Mouse (Mus musculus) liver, postnatal 0 days (tissue): ENCODE measurements around the gene Ahsg.

Experiments
- CTCF ChIP-seq: sonication (generic); IDR thresholded peaks from 2 replicates; pipeline ENCODE4 v1.5.1; 2016; ENCODE audit warnings: antibody characterized with exemption, low read depth
- EP300 ChIP-seq: IDR thresholded peaks from 2 replicates; pipeline ENCODE4 v1.6.1; 2016; ENCODE audit warnings: antibody characterized with exemption, low read depth, mild to moderate bottlenecking

- TF ChIP-seq CTCF (no peak), EP300 (peak; percentile 70)
Measured at GRCm38 (mm10) chr16:22856773-22857172, 34.3 kb upstream of the Ahsg start.
